Mouse (Mus musculus) right cerebral cortex, postnatal 14 days (tissue): ENCODE measurements at regions not wholly inside any gene's neighbourhood (a gene's known extent, or its start where the extent isn't known, plus 50 kb on each side); places are given as distances from the start of the nearest gene placed in this dataset.

Source experiments
- DNase-seq: peaks from one replicate; pipeline ENCODE4 v3.0.0; 2022

DNA sequence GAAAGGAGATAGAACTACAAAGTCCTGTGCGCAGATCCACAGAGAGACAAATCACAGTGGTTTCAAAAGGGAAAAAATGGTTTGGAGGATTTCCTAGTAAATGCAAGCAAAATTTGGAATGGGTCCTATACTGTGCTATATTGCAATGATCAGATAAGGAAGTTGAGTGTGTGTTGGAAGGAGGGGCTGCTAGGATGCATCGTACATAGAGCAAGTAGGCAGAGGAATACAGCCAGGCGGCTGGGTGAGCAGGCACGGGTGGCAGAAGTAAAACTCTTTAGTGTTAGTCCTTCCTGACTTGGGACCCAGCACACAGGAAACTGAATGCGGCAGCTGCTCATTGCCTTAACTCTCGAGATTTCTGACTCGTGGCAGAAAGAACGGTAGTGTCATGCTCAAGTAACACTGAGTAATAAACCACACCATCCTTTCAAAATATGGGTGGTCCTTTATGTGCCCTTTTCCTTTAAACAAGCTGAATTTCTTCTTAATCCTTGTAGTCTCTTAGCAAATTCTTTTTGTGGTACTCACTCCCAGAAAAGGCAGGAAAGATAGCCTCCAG, 87.0 kb upstream of the Itprid2 start:
- DNase-seq = no peak

DNA sequence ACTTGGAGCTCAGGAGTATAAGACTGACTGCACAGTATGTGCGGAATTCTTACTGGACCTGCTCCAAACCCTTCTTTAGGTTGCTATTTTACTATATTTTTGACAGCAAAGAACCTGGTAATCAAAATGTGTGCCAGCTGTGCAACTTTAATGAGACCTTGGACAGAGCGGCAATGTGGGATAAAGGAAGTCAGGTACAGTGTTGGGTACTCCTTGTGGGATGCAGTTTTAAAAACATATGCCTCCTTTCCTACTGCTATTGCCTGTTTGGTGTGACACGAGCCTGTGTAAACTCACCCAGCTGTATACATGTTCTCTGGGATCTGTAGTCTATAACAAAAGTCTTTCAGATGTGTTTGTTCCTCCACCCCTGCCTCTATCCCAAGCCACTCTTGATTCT, 85.4 kb upstream of the Itprid2 start:
- DNase-seq = no peak

DNA sequence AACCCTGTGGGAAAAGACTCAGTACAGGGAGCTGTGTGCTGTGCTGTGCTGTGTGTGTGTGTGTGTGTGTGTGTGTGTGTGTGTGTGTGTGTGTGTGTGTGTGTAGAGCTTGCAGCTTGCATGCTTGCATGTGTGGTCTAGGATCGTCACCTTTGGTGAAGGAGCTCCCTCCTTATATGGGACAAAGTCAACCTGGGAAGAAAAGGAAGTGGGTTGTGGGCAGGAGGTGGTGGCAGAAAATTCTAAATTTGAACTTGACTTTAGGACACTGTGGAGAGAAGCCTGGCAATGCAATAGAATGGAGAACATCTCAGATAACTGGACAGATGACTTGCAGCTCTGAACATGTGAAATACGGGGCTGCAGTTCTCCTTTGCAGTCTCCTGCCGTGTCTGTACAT, 84.7 kb upstream of the Itprid2 start:
- DNase-seq = no peak

DNA sequence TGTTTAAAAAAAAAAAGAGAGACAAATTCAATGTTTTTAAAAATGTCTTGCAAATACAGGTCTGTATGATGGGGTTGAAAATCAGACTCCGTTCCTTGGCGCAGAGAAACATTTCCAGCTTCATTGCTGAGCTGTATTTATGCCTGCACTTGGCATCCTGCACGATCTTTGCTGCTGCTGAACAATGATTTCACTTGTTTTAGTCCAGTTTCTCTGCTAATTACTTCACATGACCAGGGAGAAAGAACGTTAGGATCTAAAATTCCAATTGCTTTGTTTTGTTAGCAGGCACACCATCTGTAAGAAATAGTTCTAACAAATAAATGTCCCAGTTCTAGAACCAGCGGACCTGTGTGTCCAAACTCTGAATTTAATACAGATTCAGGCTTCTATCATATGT, 82.7 kb upstream of the Itprid2 start:
- DNase-seq = no peak

DNA sequence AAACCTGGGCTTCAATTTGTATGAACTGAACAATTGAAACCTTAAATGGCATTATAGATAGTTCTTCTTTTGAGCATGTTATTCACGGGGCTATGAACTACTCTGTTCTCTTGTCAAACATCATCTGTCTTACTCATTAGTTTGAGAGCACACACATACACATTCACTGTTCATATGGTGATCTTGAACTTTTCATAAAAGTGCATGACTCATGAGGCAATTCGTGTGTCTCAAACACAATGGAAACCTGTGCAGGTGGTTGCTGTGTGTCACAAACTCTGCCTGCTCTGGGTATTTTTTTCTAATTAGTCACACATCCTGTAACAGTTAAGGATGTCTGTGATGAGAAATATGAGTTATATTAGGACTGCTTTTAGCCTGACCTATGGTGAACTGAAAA, 79.8 kb upstream of the Itprid2 start:
- DNase-seq = no peak

DNA sequence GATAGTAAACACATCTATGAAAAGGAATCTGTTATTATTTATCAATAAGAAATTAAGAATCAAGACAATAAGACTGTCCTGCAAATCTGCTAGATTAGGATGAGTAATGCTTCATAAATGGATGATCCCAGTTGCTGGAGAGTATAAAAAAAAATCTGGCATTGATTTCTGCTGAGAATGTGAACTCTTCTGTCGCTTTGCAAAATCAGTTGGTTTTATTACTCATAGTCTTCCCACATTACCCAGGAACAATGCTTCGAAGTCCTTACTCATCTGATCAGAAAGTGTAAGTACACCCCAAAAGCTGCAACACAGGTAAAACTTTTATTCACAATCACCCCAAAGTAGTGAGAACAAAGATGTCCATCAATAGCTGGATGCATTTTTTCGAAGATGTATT, 77.8 kb upstream of the Itprid2 start:
- no peak for DNase-seq

DNA sequence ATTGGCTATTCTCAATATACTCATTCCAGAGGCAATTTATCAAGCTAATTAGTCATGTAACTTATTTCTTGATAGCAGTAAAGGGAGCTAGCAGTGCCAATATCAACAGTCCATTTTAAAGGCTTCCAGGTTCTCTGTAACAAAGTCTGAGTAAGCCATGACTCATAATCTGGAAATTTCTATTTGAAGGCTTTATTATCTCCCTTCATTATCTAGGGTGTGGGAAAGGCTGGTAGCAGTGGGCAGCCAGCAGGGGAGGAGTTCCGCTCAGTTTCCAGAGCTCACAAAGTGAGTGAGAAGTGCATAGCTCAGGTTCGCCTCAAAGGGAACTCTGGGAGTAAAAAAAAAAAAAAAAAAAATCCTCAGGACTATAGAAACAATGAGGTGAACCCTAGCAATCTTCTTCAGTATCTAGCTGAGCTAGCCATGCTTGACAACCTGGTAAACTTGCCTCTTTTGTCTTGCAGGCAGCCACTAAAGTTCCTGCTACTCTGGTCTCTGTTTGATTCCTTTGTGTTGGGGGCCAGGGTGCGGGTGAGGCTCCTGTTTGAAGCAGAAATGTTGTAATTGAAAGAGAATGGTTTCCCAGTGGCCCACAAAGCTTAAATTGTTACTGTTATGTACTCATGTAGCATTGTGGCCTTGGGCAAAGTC, 68.7 kb upstream of the Itprid2 start:
- DNase-seq = no peak

DNA sequence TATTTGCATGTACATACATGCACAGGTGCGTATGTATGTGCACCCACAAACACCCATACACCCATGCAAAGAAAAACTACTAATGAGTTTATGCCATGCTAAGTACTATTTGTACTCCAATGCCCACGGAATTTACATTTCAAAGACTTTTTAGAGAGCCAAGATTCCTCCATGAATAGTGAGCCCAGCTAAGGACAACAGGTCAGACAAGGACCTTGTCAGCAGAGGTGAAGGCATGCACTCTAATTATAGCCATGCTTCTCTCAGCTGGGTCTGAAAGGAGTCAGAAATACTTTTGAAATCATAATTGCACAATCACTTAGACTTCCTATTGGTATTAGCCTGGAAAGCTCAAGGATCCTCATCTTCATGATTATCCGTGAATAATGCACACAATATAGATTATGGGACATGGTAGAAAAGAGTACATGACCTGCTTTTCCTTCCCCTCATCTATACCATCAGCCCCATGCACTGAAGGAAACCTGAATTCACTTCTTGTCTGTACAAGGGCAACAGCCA, 67.7 kb upstream of the Itprid2 start:
- no peak for DNase-seq

DNA sequence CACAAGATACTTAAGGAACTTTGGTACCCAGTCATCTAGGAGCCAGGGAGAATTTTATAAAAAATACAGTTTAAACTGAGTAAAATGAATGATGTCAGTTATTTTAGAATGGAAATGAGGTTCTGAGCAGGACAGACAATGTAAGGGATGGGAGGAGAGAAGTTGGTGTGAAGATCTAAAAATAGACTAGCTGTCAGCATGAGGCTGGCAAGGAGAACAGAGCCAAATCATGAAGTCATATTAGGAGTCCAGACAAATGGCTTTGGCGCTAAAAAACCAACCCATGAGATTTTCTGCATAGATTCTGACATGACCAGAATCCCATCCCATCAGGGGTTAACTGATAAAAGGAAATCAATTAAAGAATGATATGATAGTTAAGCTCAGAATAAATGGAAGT, 65.5 kb upstream of the Itprid2 start:
- no peak for DNase-seq

DNA sequence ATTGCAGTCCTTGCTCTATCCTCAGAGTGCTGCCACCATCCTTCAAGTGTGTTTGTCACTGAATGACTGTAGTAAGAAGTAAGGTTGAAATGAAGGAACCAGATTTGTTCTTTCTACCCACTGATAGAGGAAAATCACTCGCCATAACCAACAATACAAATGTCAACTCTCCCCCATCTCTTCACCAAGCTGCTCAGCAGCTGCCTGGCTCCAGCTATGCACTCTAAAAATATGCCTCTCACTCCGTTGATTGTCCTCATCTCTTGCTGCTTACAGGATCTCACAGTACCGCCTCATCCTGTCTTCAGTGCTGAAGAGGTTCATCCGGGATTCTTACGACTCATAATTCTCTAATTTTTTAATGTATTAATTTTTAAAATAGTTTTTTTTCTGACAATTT, 63.2 kb upstream of the Itprid2 start:
- DNase-seq = no peak

DNA sequence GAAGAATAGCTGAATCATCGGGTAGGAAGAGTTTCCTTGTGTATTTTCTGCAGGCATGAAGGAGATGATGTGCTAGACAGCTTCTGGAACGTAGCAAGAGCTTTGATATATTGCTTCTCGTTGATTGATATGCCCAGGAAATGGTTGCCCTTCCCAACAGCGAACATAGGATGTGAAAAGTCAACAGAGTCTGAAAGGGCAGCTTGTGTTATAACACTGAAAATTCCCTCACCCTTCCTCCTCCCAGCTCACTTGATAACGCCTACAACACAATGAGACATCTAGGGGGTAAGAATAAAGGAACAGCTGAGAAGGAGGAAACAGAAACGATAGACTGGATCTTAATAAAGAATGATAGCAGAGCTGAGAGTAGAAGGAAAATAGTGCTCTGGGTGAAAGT, 60.1 kb upstream of the Itprid2 start:
- no peak for DNase-seq

DNA sequence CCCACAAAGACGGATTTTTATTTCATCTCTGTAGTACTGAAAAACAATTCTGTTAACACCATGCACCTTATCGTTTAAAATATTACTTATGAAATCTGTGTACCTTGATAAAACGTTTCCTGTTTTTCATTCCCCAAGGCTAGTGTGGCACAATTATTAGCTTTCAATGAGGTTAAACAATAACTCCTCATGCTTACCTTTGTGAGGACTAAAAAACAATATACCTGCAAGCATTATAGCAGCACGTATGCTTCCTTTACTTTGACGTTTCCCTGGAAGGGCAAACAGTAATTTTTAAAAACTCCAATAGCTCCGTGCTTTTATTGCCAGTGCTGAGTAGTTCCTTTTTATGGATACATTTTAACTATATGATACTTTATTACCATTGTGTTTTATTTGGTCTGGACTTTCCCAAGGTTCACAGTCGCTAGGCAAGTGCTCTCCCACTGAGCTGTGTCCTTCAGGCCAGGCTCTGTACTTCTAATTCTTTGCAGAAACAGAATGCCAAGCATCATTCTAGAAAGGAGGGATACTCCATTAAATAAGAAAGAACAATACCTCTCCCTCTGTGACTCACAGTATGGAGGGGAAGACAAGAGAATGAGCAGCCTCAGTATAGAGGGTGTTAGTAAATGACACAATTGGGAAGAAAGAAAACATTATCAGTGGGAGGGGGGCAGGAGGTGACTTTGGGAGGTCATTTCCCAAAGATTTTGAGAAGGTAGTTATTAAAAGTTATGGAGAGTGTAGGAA, 50.0 kb upstream of the Itprid2 start:
- no peak for DNase-seq
